Mouse (Mus musculus) Muller cell, postnatal 12 days (primary cell): Measurements from ENCODE around the gene Slc25a21.
A peak's percentile ranks its signal among the peaks of the same experiment; 100 is the strongest.

Source experiments
- DNase-seq: peaks from one replicate; pipeline ENCODE4 v3.0.0-alpha.2; 2015; ENCODE audit errors: inconsistent ontology term

Gene Slc25a21

DNA sequence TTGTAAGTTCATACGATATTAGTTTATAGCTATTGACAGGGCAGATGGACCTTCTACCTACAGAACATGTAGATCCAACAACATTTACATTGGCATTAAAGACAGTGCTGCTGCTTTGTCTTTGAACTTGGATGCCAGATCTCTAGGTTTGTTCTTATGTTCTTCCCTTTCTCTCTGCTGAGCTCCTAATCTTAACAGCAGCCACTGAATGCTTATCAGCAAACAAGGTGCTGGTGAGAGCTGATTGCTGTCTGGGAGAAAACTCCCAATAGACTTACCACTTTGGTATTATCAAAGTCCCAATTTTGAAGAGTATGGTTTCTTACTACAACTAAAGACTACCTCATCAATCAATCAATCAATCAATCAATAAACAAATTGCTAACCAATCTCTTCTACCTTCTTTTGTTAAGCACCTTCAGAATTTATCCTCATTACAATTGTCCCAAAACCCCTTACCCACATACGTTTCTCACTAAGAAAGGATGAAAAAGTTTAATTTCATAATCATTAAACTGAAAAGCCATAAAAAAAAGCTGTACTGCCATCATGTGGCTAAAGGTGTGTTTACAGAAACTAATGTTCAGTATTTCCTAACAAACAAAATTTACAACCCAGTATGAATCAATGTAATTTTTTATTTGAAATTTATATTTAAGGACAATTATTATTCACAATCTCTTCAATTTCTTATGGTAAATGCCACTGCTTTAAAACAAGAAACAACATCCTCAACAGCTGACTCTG lies 12.7 kb downstream of the Slc25a21 start:
- no peak for DNase-seq

DNA sequence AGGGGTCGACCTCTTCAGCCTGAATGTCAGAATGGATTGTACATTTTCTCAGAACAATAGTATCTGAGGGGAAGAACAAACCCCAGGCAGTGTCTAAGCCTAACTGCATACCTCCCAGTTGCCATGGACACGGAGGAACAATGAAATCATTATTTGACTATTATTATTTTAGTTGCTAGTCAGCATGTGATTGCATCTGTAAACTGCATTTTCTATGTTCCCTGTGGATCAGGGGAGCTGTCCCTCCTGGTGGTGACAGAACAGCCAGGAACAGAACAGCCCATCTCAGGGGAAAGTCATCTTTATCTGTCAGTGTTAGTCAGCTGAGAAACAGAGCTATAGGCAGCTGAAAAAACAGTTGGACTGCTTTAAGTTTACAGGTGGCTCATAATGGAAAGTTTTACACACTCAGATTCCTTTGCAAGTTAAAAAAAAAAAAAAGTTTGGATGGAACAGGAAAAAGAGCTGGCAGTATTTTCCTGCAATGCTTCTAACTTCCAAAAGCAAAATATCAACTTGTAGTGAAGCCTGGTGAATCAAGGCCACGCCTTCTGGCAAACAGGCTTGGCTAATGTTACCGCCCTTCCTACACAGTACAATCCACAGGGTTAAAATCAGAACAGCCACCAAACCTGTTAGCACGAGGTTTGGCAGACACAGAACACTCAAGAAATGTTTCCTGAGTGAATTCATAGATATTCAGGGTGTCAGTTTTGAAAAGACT lies 17.6 kb downstream of the Slc25a21 start:
- DNase-seq: peak; percentile 54

DNA sequence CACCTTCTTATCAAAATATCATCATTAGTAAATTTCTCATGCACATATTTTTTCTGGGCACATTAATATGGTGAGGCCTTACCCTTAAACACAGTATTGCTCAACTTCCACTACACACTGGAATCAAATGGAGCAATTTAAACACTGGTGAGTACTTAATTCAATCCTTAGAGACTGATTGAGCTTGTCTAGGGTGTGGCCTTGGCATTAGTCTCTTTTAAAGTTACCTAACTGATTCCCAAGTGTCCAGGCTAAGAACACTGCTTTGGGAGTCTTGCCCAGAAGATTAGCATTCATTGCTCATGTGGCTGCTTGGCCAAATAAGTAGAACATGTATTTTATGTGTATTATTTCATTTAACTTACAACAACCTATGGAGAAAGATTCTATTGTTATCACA lies 18.5 kb downstream of the Slc25a21 start:
- DNase-seq: no peak

DNA sequence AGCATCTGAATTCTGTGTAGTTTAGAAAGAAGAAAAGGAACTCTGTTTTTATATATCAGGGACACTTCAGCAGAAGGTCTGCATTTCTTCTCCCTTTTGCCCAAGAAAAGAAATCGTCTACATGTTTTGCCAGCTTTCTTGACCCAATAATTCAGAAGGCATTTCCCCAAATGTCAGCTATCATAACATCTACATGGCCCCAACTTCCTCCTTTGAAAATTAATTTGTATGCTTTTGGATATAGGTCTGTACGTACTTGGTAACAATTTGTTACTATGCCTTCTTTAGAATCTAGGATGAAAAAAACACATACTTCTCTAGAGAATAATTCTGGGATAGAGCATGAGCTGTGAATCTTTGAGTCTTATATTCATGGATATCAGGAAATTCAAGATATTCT lies 34.0 kb downstream of the Slc25a21 start:
- DNase-seq: no peak

DNA sequence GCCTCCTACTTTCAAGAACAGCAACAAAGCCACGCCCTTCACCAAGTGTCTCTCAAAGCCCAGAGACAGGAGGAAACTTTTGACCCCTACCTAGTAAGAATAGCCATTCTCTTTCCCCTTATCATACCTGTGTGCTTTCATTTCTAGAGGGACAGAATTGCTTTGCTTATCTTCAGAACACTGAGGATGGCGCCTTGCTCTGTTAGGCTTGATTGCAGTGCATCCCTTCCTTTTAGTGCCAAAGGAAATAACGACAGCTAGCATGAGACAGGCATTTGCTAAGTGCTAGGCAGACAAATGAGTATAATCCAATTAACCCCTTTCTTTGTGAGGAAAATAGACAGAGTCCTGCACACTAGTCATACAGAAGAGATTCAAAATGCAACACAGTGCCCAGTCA lies 34.4 kb downstream of the Slc25a21 start:
- DNase-seq: no peak

DNA sequence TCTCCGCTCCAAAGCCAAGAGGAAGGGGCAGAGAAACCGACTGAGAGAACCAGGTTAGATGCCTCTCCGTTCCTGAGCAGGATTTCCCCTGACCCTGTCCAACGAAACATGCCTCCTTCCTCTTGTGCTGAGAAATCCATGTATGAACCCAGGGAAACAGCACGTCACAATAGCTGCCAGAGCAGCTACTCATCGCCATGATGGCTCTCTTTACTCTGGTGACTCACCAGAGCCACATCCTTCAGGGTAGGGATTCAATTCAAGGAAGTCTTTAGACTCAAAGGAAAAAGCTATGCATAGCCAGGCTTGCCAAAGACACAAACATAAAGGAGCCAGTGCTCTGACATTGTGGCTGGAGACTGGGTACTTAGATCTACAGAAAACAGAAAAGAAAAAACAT lies 37.4 kb downstream of the Slc25a21 start:
- DNase-seq: no peak

DNA sequence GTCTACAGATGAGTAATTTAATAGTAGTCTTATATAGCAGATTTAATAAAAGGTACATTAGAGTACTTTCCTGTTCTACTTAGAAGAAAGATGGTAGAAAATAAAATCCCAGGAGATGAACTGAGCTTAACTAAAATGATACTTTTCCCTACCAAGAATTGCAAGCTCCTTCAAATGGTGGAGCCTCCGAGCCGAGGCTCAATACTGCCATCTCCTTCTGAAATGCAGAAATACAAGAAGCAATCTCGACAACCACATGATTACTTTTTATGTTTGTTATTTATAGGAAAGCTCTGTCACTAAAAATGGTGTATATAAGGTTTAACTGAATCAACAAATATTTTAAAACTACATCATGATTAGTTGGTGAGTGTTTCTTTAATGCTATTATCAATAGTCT lies 39.0 kb downstream of the Slc25a21 start:
- DNase-seq: no peak

DNA sequence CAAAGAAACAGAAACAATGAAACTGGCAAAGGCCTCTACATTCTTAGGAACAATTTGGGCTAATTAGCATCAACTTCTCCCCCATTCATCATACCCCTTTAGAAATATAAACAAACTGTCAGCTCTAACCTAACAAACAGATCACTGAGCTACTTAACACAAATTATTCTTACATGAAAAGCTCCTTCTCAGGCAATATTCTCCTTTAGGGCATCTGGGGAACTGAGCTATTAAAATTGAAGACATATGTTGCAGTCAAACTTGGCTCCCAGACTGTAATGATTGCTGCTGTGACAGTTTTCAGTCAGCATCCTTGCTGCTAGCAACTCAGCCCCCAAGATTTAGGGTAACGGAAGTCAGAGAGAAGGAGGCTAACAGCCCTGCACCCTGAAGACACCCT lies 58.3 kb downstream of the Slc25a21 start:
- DNase-seq: peak; percentile 58

DNA sequence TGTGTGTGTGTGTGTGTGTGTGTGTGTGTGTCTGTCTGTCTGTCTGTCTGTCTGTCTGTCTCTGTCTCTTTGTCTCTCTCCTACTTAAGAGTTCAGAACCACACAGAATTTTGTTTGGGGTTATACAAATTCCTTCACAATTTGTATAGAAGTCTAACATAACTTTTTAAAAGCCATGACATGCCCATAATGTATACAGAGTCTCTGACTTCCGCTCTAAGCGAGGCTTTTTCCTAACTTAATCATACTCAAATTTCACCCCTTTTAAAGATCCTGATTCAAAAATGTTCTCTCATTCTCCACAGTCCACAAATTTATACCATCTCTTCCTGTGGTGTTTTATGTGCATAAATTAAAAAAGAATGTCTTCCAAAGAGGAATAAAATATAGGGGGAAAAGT lies 59.5 kb downstream of the Slc25a21 start:
- DNase-seq: no peak

DNA sequence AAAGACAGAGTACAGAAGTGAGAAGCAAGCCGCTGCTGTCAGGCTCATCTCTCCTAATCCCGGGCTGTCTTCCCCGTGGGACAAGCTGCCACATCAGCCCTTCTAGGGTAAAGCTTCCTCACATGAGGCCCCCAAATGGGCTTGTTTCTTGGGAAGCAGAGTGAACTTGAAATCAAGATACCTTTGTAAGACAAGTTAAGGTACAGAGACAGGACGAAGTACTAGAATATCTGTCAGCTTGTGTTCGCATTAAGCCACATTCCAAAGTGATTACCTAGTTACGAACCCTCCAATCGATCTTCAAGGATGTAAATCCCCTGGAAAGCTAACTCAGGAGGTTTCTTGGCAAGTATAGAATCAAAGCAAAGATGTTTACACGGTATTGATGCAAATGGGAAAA lies 78.7 kb downstream of the Slc25a21 start:
- DNase-seq: no peak

DNA sequence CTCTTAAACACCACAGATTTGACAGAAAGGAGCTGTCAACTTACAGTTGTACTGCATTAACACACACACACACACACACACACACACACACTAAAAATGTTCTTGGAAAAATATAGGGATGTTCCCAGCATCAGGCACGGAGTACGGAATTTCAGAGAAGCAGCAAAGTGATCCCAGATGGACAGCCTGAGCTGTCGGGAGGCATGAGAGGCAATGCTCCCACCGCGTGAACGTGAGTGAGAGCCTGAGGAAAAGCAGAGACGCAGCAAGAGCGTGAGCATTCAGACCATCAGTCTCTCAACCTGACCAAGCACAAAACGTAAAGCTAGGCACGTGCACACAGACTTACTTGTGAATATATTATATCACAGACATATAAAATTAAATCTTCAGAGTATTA lies 81.8 kb downstream of the Slc25a21 start:
- DNase-seq: no peak

DNA sequence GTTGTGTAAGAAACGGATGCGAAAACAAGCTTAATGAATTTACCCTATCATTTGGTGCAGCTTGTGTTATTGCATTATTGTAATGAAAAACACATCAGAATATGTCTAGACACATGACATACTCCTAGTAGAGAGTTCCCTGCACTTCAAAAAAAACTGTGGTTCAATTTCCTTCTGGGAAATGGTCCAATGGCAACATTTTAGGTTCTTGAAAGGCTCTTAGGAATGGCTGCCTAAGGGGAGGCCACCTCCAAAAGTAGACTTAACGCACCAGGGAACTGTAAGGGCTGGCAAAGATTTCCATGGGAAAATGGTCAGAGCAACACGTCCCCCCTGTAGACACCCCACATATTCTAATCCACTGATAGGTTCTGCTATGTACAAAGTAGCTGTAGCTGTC lies 87.9 kb downstream of the Slc25a21 start:
- no peak for DNase-seq

DNA sequence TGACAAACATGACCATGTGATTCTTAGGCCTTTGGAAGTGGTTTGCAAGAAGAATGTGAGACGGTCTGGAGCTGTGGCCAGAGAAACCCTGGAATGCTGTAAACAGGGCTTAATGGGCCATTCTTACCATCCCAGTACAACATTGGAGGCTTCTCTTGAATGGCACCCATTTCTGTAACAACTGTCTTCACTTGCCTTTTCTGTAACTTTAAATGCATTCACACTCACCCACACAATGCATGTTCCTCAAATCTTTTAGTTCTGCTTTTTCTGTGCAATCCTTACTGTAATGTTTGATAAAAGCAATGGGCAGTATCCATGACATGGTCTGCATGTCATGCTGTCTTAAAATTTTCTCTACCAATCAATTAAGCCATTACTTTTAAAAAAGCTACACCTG lies 95.0 kb downstream of the Slc25a21 start:
- no peak for DNase-seq

DNA sequence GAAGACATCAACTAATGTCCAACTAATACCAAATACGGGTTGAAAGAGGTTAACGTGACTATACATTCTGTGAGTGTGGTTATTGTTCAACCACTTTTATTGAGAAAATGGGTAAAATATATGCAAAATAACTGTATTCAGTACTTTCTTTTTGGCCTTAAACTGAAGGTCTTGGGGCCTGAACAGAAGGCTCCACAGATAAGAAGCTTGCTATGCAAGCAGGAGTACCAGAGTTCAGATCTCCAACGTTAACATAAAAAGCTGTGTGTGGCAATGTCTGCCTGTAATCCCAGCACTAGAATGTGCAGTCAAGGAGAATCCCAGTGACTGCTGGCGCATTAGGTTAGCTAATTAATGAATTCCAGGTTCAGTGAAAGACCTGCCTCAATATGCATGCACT lies 96.7 kb downstream of the Slc25a21 start:
- no peak for DNase-seq

DNA sequence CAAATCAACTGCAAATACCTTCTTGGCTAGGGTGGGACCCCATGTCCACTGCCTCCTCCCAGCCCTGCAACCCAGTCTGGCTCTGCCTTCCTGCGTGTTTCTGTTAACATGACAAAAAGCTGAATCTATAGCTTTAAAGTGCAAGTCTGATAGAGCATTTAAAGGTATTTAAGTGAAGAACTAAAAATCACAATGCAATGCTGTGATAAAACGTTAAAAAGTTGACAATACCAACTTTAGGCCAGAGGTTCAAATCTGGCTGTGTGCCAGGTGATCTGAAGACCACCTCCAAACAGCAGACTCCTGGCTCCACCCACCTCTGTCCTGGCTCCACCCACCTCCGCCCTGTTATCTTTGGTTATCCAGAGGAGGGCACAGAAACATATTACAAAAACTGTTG lies 98.2 kb downstream of the Slc25a21 start:
- DNase-seq: no peak

DNA sequence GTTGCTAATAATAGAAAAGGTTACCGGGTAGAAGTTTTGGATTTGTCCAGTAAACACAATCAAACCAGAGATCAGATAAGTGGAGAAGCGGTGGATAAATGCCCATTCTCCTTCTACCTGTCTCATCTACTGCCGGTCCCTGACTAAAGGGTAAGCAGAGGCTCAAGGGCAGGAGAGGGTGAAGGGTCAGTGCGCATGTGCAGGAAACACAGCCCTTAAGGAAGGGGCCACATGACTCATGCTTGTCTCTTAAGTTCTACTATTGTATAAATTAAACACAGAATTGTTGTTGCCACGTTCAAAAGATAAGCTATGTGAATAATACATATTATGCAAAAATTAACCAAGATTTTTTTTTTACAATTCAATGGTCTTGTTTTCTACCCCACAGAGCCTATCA lies 98.9 kb downstream of the Slc25a21 start:
- DNase-seq: no peak

DNA sequence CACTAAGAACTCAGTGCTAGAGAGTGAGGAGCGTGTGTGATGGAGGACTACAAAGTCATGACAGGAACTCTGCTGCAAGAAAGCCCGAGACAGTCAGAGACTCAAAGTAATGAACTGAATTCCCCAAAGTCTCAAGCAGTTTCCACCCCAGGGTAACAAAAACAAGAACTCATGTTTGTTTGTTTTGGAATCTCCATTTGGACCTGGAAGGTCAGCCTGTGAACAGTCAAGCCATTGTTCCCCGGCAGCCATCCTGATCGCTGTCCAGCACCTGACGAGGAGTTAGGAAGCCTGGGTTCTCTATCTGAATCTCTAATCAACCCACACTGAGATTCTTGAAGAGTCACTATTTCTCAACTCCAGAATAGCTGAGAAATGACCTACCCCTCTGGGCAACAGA lies 104.2 kb downstream of the Slc25a21 start:
- peak; percentile 14 for DNase-seq

DNA sequence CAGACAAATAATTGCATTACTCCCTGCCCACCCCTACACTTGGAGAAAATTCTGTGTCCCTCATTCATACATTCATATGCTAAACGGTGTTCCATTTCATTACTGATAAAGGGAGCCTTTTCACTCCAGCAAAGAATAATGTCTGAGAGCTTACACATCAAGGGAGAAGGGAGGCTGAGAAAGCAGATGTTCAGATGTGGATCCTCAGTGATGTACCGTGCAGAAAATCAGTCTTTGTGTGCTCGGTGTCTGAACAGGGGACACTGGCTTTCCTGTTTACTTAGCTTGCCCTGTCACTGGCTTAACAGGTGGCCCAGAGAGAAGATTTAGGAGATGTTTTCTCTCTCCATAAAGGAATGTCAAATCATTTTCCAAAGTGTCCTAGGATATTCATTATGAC lies 112.8 kb downstream of the Slc25a21 start:
- DNase-seq: no peak

DNA sequence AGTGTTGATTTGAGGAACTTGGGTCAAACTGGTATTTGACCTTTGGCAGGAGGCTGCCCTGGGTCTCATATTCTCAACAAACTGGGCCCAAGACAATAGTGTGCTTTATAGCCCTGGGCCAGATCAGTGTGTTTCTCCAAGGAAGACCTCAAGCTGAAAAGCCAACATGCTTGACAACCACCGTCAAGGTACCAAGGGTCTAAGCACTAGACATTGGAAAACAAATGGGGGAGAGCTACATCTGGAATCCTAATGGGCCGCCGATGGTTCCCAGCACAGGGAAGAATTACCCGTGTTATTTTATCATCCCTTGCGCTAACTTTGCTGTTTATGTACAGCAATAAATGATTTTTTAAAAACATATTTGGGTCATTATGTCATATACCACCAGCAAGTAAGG lies 113.7 kb downstream of the Slc25a21 start:
- no peak for DNase-seq

DNA sequence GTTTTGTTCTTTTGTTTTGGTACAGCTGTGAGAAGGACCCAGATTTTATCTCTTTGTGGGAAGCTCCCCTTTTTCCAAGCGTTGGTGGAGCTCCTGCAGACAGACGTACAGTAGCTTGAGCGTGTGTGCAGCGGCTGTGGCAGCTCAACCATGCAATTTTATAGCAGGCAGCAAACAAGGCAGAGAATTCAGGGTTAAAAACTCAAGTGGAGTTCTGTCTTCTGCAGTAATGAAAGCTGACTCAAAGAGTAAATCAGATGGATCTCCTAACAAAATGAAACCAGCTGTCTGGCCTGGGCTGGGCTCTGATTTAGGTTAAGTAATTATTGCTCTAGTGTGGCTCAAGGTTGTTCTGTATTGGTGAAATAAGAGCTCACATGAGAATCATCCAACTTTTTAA lies 120.7 kb downstream of the Slc25a21 start:
- no peak for DNase-seq

DNA sequence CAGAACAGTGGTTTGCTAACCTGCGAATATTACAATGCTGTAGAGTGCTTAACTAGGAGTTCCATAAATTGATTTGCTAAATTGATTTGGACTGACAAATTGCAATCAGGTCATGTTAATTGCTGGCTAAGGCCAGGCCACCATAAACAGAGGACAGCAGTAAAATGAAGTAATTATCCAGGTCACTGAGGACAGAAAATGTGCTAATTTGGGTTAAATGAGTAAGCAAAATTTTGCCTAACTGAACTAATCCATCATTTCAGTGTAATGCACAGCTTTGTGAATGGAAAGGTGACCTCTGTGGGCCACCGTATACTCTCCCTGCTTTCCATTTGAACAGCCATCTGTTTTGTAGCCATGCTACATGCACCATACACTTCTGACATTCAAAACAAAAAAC lies 124.7 kb downstream of the Slc25a21 start:
- peak; percentile 75 for DNase-seq

DNA sequence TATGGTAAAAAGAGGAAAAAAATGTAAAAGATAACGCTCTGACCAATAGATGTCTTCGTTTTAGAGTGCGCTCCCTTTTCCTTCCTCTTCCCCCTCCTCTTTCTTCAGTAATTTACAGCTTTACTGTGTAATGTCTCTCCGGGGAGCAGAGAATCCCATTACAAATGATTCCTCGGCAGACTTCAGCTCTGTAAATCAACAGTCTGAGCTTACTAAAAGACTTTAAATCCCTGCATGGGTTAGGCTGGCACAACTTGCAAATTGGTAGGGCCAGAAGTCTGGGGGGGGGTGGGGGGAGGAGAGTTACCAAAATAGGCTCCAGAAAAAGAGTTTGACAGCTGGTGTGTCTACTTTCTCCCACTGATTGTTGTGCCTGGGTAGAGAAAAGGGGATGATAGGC lies 128.7 kb downstream of the Slc25a21 start:
- no peak for DNase-seq

DNA sequence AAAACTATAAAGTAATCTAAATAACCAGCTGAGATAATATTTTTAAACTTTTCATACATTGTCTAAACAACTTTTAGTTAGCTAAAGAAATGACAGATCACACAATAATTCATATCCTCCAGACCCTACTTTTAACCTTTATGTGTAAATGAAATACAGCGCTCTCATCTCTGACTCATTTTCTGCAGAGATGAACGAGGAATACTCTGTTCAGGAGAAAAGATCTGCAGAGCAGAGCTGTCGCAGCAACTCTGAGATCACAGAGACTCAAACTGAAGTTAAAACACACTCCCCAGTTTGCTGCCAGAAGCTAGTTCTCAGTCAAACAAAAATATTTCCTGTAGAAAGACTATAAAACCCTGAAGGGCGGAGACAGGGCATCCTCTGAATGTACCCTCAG lies 177.5 kb downstream of the Slc25a21 start:
- DNase-seq: no peak

DNA sequence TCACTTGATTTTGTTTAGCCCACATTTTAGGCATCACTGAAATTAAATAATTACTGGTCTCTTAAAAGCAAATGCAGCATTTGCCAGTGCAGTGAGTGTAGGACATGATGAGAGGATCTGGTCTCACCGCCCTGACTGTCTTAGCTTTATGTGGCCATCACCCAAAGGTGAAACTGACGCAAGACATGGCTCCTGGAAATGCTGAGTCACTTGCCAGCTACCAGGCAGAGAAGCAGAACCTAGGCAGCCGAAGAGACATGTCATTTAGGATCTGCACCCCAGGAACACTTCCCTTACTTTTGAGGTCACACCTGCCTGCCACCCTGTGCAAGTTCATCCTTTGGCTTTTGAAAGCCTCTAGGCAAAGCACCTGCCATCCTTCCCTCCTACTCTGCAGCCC lies 180.4 kb downstream of the Slc25a21 start:
- no peak for DNase-seq
